Mouse (Mus musculus): ENCODE results near the gene Zbtb7a. TPM values are rescaled to one million over a fixed set of nuclear protein-coding genes. Genes with fewer than 3 reads are reported as not detected.

Zbtb7a gene
- polyA plus RNA-seq, 1 experiment from 2014 or later: 7.5 TPM

- Histone ChIP-seq H3K4me1 (peaks cover 45% of the 10 kb centered on the region), H3K27me3 (ENCODE audit: poor library complexity, severe bottlenecking) (peaks cover 21% of the 10 kb centered on the region), H3K4me3 (no peak overlapping the region), H3K36me3 (replicated peaks) (peaks cover 59% of the 10 kb centered on the region), H3K9me3 (no peaks in the 10 kb centered on the region), H3K27ac (no peak overlapping the region)
- DNase-seq (ENCODE audit: extremely low spot score, low spot score): no peak
- 77% methylated on average over 26 of the region's 26 CpGs for WGBS
Measured at GRCm38 (mm10) chr10:81189821-81190220, 54.8 kb downstream of the Zbtb7a start.

DNA sequence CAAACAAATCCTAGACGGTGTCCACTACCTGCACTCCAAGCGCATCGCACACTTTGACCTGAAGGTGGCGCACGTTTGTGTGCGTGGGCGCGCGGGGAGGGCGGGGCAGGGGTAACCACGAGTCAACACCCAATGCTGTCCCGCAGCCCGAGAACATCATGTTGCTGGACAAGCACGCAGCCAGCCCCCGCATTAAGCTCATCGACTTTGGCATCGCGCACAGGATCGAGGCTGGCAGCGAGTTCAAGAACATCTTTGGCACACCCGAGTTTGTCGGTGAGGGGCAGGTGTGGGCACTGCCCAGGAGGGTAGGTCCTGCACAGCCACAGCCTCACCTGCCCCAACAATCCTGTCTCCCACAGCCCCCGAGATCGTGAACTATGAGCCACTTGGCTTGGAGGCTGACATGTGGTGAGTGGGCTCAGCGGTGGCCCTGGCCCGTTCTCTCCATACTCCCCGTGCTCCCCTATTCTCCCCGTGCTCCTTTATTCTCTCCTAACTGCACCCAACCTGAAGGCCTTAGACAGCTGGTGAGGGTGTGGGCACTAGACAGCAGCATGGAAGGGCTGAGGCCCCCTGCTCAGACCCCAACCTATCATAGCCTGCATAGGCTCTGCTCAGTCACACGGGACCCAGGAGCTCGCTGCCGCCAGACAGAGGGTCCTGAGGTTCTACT is 55.4 kb downstream of the Zbtb7a start:
- H3K36me3 ChIP-seq (replicated peaks): peaks cover 53% of the 10 kb centered on the region
- no peak for DNase-seq (ENCODE audit: extremely low spot score, low spot score)

DNA sequence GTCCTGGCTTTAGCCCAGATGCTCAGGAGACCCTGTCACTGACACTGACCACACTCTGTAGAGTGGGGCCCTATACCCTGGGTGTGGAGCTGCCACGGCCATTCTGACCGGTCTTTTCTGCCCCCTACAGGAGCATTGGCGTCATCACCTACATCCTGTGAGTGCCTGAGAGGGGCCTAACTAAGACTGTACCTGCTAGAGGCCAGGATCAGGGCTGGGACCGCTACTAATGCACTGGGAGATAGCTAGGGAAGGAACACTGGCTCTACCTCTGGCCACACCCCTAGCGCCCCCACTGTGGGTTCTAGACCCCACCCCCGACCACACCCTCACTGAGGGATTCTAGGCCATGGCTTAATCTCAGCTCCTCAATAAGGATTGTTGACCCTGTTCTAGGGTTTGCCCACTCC is 55.9 kb downstream of the Zbtb7a start:
- H3K36me3 ChIP-seq (replicated peaks): peaks cover 49% of the 10 kb centered on the region
- H3K4me1 ChIP-seq: peaks cover 44% of the 10 kb centered on the region
- H3K27me3 ChIP-seq (ENCODE audit: poor library complexity, severe bottlenecking): peaks cover 32% of the 10 kb centered on the region
- no peak for DNase-seq (ENCODE audit: extremely low spot score, low spot score)
- no peak overlapping the region for H3K27ac ChIP-seq
- 78% methylated on average over 6 of the region's 6 CpGs for WGBS
- no peaks in the 10 kb centered on the region for H3K9me3 ChIP-seq
- no peak overlapping the region for H3K4me3 ChIP-seq

More for the DNA sequence above, 55.4 kb downstream of the Zbtb7a start:
- peaks cover 27% of the 10 kb centered on the region for H3K27me3 ChIP-seq (ENCODE audit: poor library complexity, severe bottlenecking)
- 71% methylated on average over 31 of the region's 31 CpGs for WGBS
- H3K9me3 ChIP-seq: no peaks in the 10 kb centered on the region
- H3K27ac ChIP-seq: no peak overlapping the region
- peaks cover 43% of the 10 kb centered on the region for H3K4me1 ChIP-seq
- no peak overlapping the region for H3K4me3 ChIP-seq

GRCm38 (mm10) chr10:81191342-81191982 is 56.4 kb downstream of the Zbtb7a start:
- Histone ChIP-seq H3K36me3 (replicated peaks) (peaks cover 46% of the 10 kb centered on the region), H3K27me3 (ENCODE audit: poor library complexity, severe bottlenecking) (peaks cover 38% of the 10 kb centered on the region), H3K4me1 (peaks cover 44% of the 10 kb centered on the region), H3K27ac (0 out of 2 replicates have a peak overlapping the region, but pooled peaks have one; percentile 91), H3K9me3 (no peaks in the 10 kb centered on the region), H3K4me3 (peak overlapping the region; percentile 65; the same call in 1 of the 2 replicates)
- 91% methylated on average over 18 of the region's 18 CpGs for WGBS
- no peak for DNase-seq (ENCODE audit: extremely low spot score, low spot score)

GRCm38 (mm10) chr10:81192270-81192967 is 57.4 kb downstream of the Zbtb7a start:
- peak overlapping the region; percentile 65 for H3K4me3 ChIP-seq
- peaks cover 36% of the 10 kb centered on the region for H3K36me3 ChIP-seq (replicated peaks)
- peak; percentile 75 for DNase-seq (ENCODE audit: extremely low spot score, low spot score)
- H3K4me1 ChIP-seq: peaks cover 44% of the 10 kb centered on the region
- WGBS: 2% methylated on average over 93 of the region's 93 CpGs
- peak overlapping the region; percentile 91 for H3K27ac ChIP-seq
- H3K27me3 ChIP-seq (ENCODE audit: poor library complexity, severe bottlenecking): peaks cover 47% of the 10 kb centered on the region
- H3K9me3 ChIP-seq: no peaks in the 10 kb centered on the region

DNA sequence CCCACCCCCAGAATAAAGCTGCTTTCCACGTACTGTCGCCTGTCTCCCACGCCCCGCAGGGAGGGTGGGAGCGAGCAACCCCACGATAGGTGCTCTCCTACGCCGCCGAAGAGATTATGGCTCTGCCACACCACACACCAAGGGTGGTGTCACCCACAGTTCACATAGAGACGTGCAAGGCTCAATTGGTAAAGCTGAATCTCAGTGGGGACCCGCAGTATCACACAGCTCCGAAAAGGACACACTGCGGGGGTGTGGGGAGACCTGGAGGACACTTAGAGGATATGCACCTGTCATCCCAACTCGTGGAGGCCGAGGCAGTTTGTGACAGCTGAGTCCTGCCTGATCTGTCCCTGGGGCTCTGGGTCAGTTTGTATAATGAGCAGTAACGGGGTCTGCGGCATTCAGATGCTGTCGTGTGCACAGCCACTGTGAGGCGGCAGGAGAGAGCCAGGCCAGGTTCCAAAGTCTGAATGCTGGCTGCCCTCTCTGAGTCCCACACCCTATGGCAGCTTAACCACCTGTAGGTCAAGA is 58.0 kb downstream of the Zbtb7a start:
- peak overlapping the region; percentile 65 for H3K4me3 ChIP-seq
- peaks cover 30% of the 10 kb centered on the region for H3K36me3 ChIP-seq (replicated peaks)
- peak overlapping the region; percentile 91 for H3K27ac ChIP-seq
- H3K27me3 ChIP-seq (ENCODE audit: poor library complexity, severe bottlenecking): peaks cover 50% of the 10 kb centered on the region
- H3K4me1 ChIP-seq: peaks cover 44% of the 10 kb centered on the region
- 6% methylated on average over 19 of the region's 19 CpGs for WGBS
- no peaks in the 10 kb centered on the region for H3K9me3 ChIP-seq
- no peak for DNase-seq (ENCODE audit: extremely low spot score, low spot score)

DNA sequence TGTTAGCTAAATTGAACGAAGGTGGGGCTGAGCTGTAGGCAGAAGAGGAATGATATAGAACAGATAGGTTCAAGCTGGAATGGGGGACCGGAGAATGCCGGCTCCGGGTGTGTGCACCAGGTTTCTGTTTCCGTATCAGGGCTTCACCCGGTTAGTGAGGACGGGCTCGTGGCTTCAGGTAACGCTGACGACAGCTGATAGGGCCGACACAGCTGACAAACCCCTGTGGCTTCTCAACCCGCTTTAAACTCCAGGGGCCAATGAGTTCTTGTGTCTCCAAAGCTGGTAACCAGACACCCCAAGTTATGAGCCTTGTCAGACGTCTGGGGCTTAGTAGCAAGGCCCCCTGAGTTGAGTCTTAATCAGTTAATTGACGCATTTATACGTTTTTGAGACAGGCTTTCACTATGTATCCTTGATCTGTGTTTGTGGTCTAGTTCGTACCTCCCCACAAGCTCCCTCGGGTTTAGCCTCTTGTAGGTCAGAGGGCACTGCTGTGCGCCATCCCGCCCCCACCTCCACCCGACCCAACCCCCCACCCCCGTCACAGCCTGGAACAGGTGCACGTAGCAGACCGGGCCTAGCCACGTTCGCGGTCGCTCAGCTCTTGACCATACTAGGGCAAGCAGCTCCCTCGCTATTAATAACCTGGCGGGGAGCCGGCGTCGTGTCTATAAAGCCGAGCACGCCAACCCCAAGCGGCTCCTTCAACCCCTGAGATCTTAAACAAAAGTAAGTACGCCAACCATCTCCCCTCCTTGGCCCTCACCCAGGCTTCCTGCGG is 59.2 kb downstream of the Zbtb7a start:
- Histone ChIP-seq H3K4me3 (peak overlapping the region; percentile 29; the same call in 1 of the 2 replicates), H3K4me1 (peaks cover 44% of the 10 kb centered on the region), H3K36me3 (replicated peaks) (peaks cover 22% of the 10 kb centered on the region), H3K9me3 (no peaks in the 10 kb centered on the region), H3K27me3 (ENCODE audit: poor library complexity, severe bottlenecking) (peaks cover 55% of the 10 kb centered on the region), H3K27ac (no peak overlapping the region)
- DNase-seq (ENCODE audit: extremely low spot score, low spot score): no peak
- WGBS: 15% methylated on average over 37 of the region's 37 CpGs

DNA sequence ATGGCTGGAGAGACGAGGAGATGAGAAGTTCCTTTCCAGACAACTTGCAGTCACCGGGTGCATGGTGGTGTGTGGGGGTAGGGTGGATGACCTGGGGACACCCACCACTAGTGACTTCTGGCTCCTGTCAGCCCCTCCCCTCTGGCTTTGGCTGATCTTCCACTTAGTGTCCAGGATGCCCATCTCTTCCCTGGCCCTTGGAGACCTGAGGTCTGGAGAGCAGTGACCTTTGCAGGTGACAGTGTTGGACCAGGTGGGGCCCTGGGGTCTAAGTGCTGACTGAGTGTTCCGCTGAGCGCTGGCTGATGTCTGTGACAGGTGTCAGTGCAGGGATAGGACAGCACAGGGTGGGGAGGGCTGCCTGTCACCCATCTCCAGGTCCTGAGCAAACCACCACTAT is 60.3 kb downstream of the Zbtb7a start:
- 71% methylated on average over 4 of the region's 4 CpGs for WGBS
- no peaks in the 10 kb centered on the region for H3K9me3 ChIP-seq
- H3K27me3 ChIP-seq (ENCODE audit: poor library complexity, severe bottlenecking): peaks cover 65% of the 10 kb centered on the region
- DNase-seq (ENCODE audit: extremely low spot score, low spot score): no peak
- H3K4me3 ChIP-seq: no peak overlapping the region
- no peak overlapping the region for H3K27ac ChIP-seq
- H3K4me1 ChIP-seq: peaks cover 44% of the 10 kb centered on the region
- peaks cover 14% of the 10 kb centered on the region for H3K36me3 ChIP-seq (replicated peaks)

DNA sequence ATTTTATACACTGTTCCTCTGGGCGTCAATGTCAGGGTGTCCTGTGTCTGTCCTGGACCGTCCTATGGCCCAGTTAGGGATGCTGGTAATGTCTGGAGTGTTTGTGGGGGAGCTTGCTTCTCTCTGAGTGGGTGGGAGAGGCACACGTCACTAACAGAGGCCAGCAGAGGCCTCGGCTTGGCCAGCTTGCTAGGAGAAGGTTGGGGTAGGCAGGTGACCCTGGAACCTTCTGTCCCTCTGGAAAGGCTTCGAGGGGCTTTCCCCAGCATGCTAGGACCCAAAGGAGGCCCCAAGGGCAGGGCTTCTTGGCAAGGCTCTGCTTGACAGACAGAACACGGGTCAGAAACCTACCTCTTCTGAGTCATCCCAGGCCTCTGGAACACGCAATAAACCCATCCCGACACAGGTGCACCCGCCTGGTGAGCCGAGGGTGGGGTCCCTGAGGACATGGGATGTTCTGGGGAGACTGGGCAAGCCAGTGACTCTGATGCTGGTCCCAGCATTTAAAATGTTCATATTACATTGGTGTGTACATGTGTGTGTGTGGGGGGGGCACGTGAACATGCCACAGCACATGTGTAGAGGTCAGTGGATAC is 61.5 kb downstream of the Zbtb7a start:
- peaks cover 33% of the 10 kb centered on the region for H3K4me1 ChIP-seq
- H3K27me3 ChIP-seq (ENCODE audit: poor library complexity, severe bottlenecking): peaks cover 73% of the 10 kb centered on the region
- WGBS: 70% methylated on average over 11 of the region's 11 CpGs
- H3K4me3 ChIP-seq: no peak overlapping the region
- no peak for DNase-seq (ENCODE audit: extremely low spot score, low spot score)
- H3K27ac ChIP-seq: no peak overlapping the region
- no peaks in the 10 kb centered on the region for H3K9me3 ChIP-seq
- H3K36me3 ChIP-seq (replicated peaks): peaks cover 2% of the 10 kb centered on the region

DNA sequence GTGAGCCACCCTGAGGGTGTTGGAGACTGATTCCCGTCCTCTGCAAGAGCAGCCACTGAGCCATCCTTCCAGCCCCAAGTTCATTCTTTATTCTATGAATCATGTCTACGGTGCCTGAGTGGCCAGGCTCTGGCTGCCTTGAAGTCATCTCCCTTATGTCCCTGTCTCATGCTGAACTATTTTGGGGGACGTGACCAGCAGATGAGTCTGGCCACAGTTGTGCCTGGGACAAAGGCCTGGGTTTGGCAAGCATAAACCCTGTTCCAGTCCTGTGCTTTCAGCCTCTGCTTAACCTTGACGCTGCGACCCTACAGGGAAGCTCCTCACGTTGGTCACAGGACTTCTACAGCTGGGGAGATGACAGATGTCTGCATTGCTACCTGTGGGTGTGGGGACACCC is 62.3 kb downstream of the Zbtb7a start:
- WGBS: 66% methylated on average over 6 of the region's 6 CpGs
- DNase-seq (ENCODE audit: extremely low spot score, low spot score): no peak
- no peaks in the 10 kb centered on the region for H3K36me3 ChIP-seq (replicated peaks)
- H3K27ac ChIP-seq: no peak overlapping the region
- peaks cover 33% of the 10 kb centered on the region for H3K4me1 ChIP-seq
- H3K4me3 ChIP-seq: no peak overlapping the region
- H3K9me3 ChIP-seq: no peaks in the 10 kb centered on the region
- H3K27me3 ChIP-seq (ENCODE audit: poor library complexity, severe bottlenecking): peaks cover 73% of the 10 kb centered on the region

DNA sequence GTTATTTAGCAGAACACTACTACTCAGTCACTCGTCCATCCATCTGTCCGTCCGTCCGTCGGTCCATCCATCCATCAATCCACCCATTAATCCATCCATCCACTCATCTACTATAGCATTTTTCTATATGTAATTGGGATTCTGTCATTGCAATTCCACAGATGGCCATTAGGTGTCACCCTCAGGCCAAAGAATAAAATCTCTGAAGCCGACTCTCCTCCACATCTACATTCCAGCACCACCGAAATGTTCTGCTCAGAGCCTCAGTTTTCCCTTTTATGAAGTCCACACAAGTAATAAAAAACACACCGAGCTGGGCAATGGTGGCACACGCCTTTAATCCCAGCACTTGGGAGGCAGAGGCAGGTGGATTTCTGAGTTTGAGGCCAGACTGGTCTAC is 63.2 kb downstream of the Zbtb7a start:
- WGBS: 3% methylated on average over 9 of the region's 9 CpGs
- Histone ChIP-seq H3K4me1 (peaks cover 26% of the 10 kb centered on the region), H3K36me3 (replicated peaks) (no peaks in the 10 kb centered on the region), H3K27me3 (ENCODE audit: poor library complexity, severe bottlenecking) (peaks cover 67% of the 10 kb centered on the region), H3K9me3 (no peaks in the 10 kb centered on the region), H3K4me3 (no peak overlapping the region), H3K27ac (no peak overlapping the region)
- DNase-seq (ENCODE audit: extremely low spot score, low spot score): peak; percentile 66

DNA sequence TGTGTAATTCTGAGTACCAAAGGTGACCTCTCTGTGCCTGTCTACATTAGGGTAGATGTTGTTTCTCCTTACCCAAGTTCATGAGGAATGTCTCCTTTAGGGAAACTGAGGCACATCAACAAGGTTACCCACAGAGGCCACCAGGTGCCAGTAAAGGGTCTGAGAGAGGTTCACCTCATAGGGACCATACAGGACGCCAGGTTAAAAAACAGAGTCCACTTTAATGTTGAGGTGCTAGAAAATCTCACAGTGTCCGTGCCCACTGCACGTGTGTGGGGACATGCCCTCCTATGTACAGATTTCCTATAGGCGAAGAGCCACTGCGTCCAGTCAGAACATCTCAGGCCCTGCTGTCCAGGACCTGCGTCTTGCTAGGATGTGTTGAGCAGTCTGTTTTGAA is 64.0 kb downstream of the Zbtb7a start:
- Histone ChIP-seq H3K27me3 (ENCODE audit: poor library complexity, severe bottlenecking) (peaks cover 60% of the 10 kb centered on the region), H3K4me3 (no peak overlapping the region), H3K4me1 (peaks cover 21% of the 10 kb centered on the region), H3K27ac (no peak overlapping the region), H3K9me3 (no peaks in the 10 kb centered on the region), H3K36me3 (replicated peaks) (no peaks in the 10 kb centered on the region)
- DNase-seq (ENCODE audit: extremely low spot score, low spot score): no peak
- 83% methylated on average over 6 of the region's 6 CpGs for WGBS
